Mouse (Mus musculus) CH12.LX (cell line): ENCODE data around the gene Macrod2.

ENCODE experiments used
- KAT2A ChIP-seq: IDR thresholded peaks from 2 replicates; pipeline ENCODE4 v1.6.1; 2012; ENCODE audit warnings: low read length, improper control_type of control experiment, inconsistent platforms; ENCODE audit not compliant: insufficient replicate concordance
- MAX ChIP-seq: IDR thresholded peaks from 2 replicates; pipeline ENCODE4 v1.6.1; 2011; ENCODE audit warnings: low read length, improper control_type of control experiment
- MEF2A ChIP-seq: IDR thresholded peaks from 2 replicates; pipeline ENCODE4 v1.6.1; 2014; ENCODE audit warnings: low read depth, mild to moderate bottlenecking, inconsistent platforms, low read length, improper control_type of control experiment, borderline replicate concordance
- POLR2A ChIP-seq: IDR thresholded peaks from 2 replicates; pipeline ENCODE4 v1.6.1; 2011; ENCODE audit warnings: low read depth, mild to moderate bottlenecking, improper control_type of control experiment, low read length
- SIN3A ChIP-seq: IDR thresholded peaks from 2 replicates; pipeline ENCODE4 v1.6.1; 2012; ENCODE audit warnings: low read length, improper control_type of control experiment, inconsistent platforms
- SMC3 ChIP-seq: IDR thresholded peaks from 2 replicates; pipeline ENCODE4 v1.6.1; 2011; ENCODE audit warnings: low read depth, low read length, improper control_type of control experiment
- TBP ChIP-seq: conservative IDR thresholded peaks from 2 replicates; pipeline ENCODE4 v1.6.1; 2011; ENCODE audit warnings: low read depth, low read length, improper control_type of control experiment

DNA sequence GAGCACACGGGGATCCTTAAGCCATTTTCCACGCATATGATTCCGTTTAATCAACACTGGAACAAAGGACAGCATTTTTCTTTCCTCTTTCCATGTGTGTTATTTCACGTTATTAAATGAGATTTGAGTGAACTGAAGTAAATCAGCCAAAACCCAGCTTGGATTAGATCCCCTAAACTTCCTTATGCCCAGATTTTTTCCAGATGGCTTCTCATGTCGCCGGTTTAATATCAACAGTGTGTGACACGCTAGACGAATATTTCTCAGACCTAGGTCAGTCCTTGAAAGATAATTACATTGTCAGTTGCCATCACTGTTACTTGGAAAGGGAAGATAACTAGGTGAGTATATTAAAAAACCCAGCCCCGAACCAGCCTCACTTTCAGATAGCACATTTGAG, 1484.6 kb downstream of the Macrod2 start:
- TF ChIP-seq POLR2A (no peak), MAX (no peak), SIN3A (no peak), KAT2A (no peak), SMC3 (no peak), MEF2A (no peak), TBP (no peak)
